Mouse (Mus musculus): ENCODE measurements around the gene Map10. TPM values are rescaled to one million over a fixed set of nuclear protein-coding genes. Genes with fewer than 3 reads are reported as not detected.

The Map10 gene
- total and polyA plus RNA-seq, 3 experiments, result 1.3 to 6.7 (median 2.3) TPM

GRCm38 (mm10) chr8:125649447-125649846 lies 20.2 kb upstream of the Map10 start:
- Histone ChIP-seq H3K9ac (ENCODE audit: insufficient read depth, low read depth) (no peak overlapping the region), H3K9me3 (replicated peaks; ENCODE audit: low read length) (no peaks in the 10 kb centered on the region), H3K4me3 (replicated peaks in 1 of 3; ENCODE audit: low read depth in 2 of 3, low read length in 2 of 3, poor library complexity in 1 of 3) (no peak overlapping the region), H3K27ac (ENCODE audit: insufficient read depth, low read depth) (peak overlapping the region; percentile 74), H3K36me3 (replicated peaks in 1 of 2; ENCODE audit: control insufficient read depth in 1 of 2, insufficient read depth in 1 of 2, low read length in 1 of 2) (no peaks in the 10 kb centered on the region), H3K4me1 (ENCODE audit: control insufficient read depth in 1 of 2, insufficient read depth in 2 of 2) (peaks cover 35 to 55% of the 10 kb centered on the region in 2 experiments), H3K27me3 (replicated peaks) (peaks cover 15% of the 10 kb centered on the region), H3K79me2 (replicated peaks; ENCODE audit: control insufficient read depth, extremely low read depth, insufficient read depth, poor library complexity, severe bottlenecking) (no peaks in the 10 kb centered on the region), H3K4me2 (ENCODE audit: insufficient read depth, low read depth, poor library complexity, severe bottlenecking) (peak overlapping the region; percentile 50)
- peak; percentile 95 for DNase-seq (ENCODE audit: extremely low read depth)
- dilution Hi-C loops (cut with MboI; ENCODE audit: extremely low pct_ligation_motif_present, extremely low pct_unique_long_range_greater_than_20kb, low sequenced_read_pairs), result no loop called here
- in situ Hi-C loops (cut with MboI; ENCODE audit: low pct_ligation_motif_present, low pct_unique_long_range_greater_than_20kb, low sequenced_read_pairs), result loop anchor here (10.0 kb wide), 1 partner anchor 65 kb away; no protein-coding TSS in a partner anchor
- no peak for TF ChIP-seq UBTF (IDR thresholded peaks at IDR 0.05; ENCODE audit: low read depth, low read length)
- peak; percentile 76 for TF ChIP-seq MYC (IDR thresholded peaks at IDR 0.05; ENCODE audit: low read depth, low read length)
- no peak for TF ChIP-seq GABPA (IDR thresholded peaks at IDR 0.05; ENCODE audit: insufficient replicate concordance, low read depth, low read length)
- TF ChIP-seq USF1 (IDR thresholded peaks at IDR 0.05; ENCODE audit: low read depth, low read length), result no peak
- peak; percentile 76 for TF ChIP-seq ELF1 (IDR thresholded peaks at IDR 0.05; ENCODE audit: low read depth, low read length)
- peak; percentile 85 for TF ChIP-seq CHD2 (IDR thresholded peaks at IDR 0.05; ENCODE audit: low read length)
- TF ChIP-seq MAZ (IDR thresholded peaks at IDR 0.05; ENCODE audit: low read depth, low read length), result 0 out of 2 replicates have a peak, but pooled peaks have one; percentile 60
- peak; percentile 95 for TF ChIP-seq TCF12 (IDR thresholded peaks at IDR 0.05; ENCODE audit: low read depth, low read length)
- TF ChIP-seq IRF4 (IDR thresholded peaks at IDR 0.05; ENCODE audit: low read depth, low read length), result peak; percentile 98
- TF ChIP-seq NRF1 (IDR thresholded peaks at IDR 0.05; ENCODE audit: low read depth, low read length), result 0 out of 2 replicates have a peak, but pooled peaks have one; percentile 27
- peak; percentile 89 for TF ChIP-seq MAFK (IDR thresholded peaks at IDR 0.05; ENCODE audit: insufficient replicate concordance, low read length)
- no peak for TF ChIP-seq PAX5 (IDR thresholded peaks at IDR 0.05; ENCODE audit: low read length)
- no peak for TF ChIP-seq CTCF (conservative IDR thresholded peaks at IDR 0.05 in 1 of 2, IDR thresholded peaks at IDR 0.05 in 1 of 2; ENCODE audit: low read depth in 2 of 2, low read length in 2 of 2)
- TF ChIP-seq EP300 (IDR thresholded peaks at IDR 0.05; ENCODE audit: low read length), result peak; percentile 94
- peak; percentile 72; the same call in 1 of the 2 replicates for TF ChIP-seq KAT2A (IDR thresholded peaks at IDR 0.05; ENCODE audit: insufficient replicate concordance, low read length)
- TF ChIP-seq ETS1 (conservative IDR thresholded peaks at IDR 0.05; ENCODE audit: low read depth, low read length), result peak; percentile 99
- TF ChIP-seq MAX (IDR thresholded peaks at IDR 0.05; ENCODE audit: low read length), result peak; percentile 80
- TF ChIP-seq ZNF384 (IDR thresholded peaks at IDR 0.05; ENCODE audit: low read depth, low read length), result no peak
- no peak for TF ChIP-seq POLR2A (IDR thresholded peaks at IDR 0.05; ENCODE audit: low read depth, low read length)
- peak; percentile 97 for TF ChIP-seq MEF2A (IDR thresholded peaks at IDR 0.05; ENCODE audit: borderline replicate concordance, low read depth, low read length)
- no peak for TF ChIP-seq TBP (conservative IDR thresholded peaks at IDR 0.05; ENCODE audit: low read depth, low read length)
- TF ChIP-seq E2F4 (IDR thresholded peaks at IDR 0.05; ENCODE audit: insufficient replicate concordance, low read depth, low read length), result no peak
- TF ChIP-seq USF2 (conservative IDR thresholded peaks at IDR 0.05; ENCODE audit: low read depth, low read length), result no peak
- no peak for TF ChIP-seq ZKSCAN1 (IDR thresholded peaks at IDR 0.05; ENCODE audit: borderline replicate concordance, low read depth, low read length)
- TF ChIP-seq JUN (IDR thresholded peaks at IDR 0.05; ENCODE audit: insufficient read depth, low read depth, low read length), result peak; percentile 78
- no peak; the same call in 1 of the 2 replicates for TF ChIP-seq RCOR1 (conservative IDR thresholded peaks at IDR 0.05; ENCODE audit: low read depth, low read length)
- TF ChIP-seq SIN3A (IDR thresholded peaks at IDR 0.05; ENCODE audit: low read length), result peak; percentile 97
- no peak for TF ChIP-seq ZMIZ1 (IDR thresholded peaks at IDR 0.05; ENCODE audit: low read depth, low read length)
- TF ChIP-seq HCFC1 (IDR thresholded peaks at IDR 0.05; ENCODE audit: low read depth, low read length), result peak; percentile 53
- peak; percentile 89 for TF ChIP-seq JUND (conservative IDR thresholded peaks at IDR 0.05; ENCODE audit: low read depth, low read length)
- TF ChIP-seq ZC3H11A (IDR thresholded peaks at IDR 0.05; ENCODE audit: low read depth, low read length), result no peak
- no peak; the same call in 1 of the 2 replicates for TF ChIP-seq RAD21 (IDR thresholded peaks at IDR 0.05; ENCODE audit: low read depth, low read length)
- TF ChIP-seq NELFE (IDR thresholded peaks at IDR 0.05; ENCODE audit: low read depth, low read length), result no peak
- TF ChIP-seq CHD1 (IDR thresholded peaks at IDR 0.05; ENCODE audit: low read depth, low read length), result peak; percentile 66; the same call in 1 of the 2 replicates
- peak; percentile 93; the same call in 1 of the 2 replicates for TF ChIP-seq MXI1 (IDR thresholded peaks at IDR 0.05; ENCODE audit: low read depth, low read length)
- peak; percentile 95 for TF ChIP-seq BHLHE40 (IDR thresholded peaks at IDR 0.05; ENCODE audit: low read depth, low read length)
- peak; percentile 20 for TF ChIP-seq SMC3 (IDR thresholded peaks at IDR 0.05; ENCODE audit: low read depth, low read length)
- no peak for TF ChIP-seq POLR2AphosphoS2 (IDR thresholded peaks at IDR 0.05; ENCODE audit: low read depth, low read length)

Measured in CH12.LX (cell line).